Mouse (Mus musculus): ENCODE measurements around the gene Zp1. TPM values are rescaled to one million over a fixed set of nuclear protein-coding genes. Genes with fewer than 3 reads are reported as not detected.

The Zp1 gene
- total RNA-seq, 1 experiment = 0.09 TPM

DNA sequence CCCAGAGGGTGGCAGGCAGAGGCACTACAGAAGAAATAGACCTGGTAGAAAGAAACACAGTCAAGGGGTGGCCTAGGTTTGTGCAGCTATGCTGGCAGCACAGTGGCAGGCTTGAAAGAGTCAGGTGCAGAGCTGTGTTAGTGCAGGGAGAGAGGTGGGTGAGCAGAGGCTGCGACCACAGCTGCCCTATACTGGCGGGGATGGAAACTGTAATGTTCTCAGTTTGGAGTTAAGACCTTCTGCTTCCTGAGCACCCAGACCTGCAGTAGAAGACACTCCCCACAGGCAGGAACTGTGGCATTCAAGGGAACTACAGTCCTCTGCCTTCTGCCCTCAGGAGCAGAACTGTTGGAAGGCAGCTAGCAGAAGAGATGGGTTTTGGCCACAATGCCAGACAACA, 5.6 kb downstream of the Zp1 start:
- no peak for DNase-seq (ENCODE audit: low read depth, low spot score)
- TF ChIP-seq ZNF384 (IDR thresholded peaks at IDR 0.05; ENCODE audit: low read depth, low read length) (no peak), ZC3H11A (IDR thresholded peaks at IDR 0.05; ENCODE audit: borderline replicate concordance, low read depth, low read length) (no peak), CHD2 (IDR thresholded peaks at IDR 0.05; ENCODE audit: low read depth, low read length) (no peak), HCFC1 (IDR thresholded peaks at IDR 0.05; ENCODE audit: borderline replicate concordance, insufficient read depth, low read length) (no peak), MAFK (IDR thresholded peaks at IDR 0.05; ENCODE audit: insufficient read depth, low read depth, low read length) (no peak)
- Histone ChIP-seq H3K9me3 (ENCODE audit: control insufficient read depth, insufficient read depth, low read depth, low read length) (no peaks in the 10 kb centered on the region), H3K4me3 (ENCODE audit: insufficient read depth in 1 of 2, low read depth in 1 of 2, low read length in 2 of 2, poor library complexity in 1 of 2, severe bottlenecking in 1 of 2) (no peak overlapping the region), H3K4me1 (ENCODE audit: control insufficient read depth in 2 of 2, insufficient read depth in 2 of 2, low read length in 2 of 2, poor library complexity in 1 of 2) (peaks cover 3 to 4% of the 10 kb centered on the region in 2 experiments; a peak in 1 of 4 replicates), H3K36me3 (ENCODE audit: control insufficient read depth, insufficient read depth, low read length, poor library complexity, severe bottlenecking) (no peaks in the 10 kb centered on the region), H3K9ac (ENCODE audit: insufficient read depth, low read depth, low read length, poor library complexity, severe bottlenecking) (no peak overlapping the region), H3K27ac (ENCODE audit: insufficient read depth, low read depth, low read length, poor library complexity, severe bottlenecking) (no peak overlapping the region)
- in situ Hi-C loops (cut with MboI; ENCODE audit: low sequenced_read_pairs in 2 of 2, unreplicated experiment in 2 of 2) = no loop called here

DNA sequence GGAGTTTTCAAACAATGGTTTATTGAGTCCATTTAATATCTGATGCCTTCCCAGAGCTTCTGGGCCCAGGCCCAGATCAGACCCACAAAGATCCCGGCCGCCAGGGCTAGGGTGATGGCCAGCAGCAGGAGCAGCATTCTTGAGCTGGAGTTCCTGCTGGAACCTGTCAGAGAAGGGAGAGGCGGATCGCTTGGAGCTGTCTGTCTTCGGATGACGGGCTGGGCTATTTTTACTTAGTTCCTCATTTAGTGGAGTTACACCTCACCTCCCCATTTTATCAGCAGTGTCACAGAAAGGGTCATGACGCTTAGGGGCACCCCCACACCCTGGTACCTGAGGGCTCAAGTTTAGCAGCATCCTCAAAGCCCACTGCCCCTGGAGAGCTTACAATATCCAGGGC, 6.1 kb downstream of the Zp1 start:
- Histone ChIP-seq H3K9ac (ENCODE audit: insufficient read depth, low read depth, low read length, poor library complexity, severe bottlenecking) (no peak overlapping the region), H3K4me1 (ENCODE audit: control insufficient read depth in 2 of 2, insufficient read depth in 2 of 2, low read length in 2 of 2, poor library complexity in 1 of 2) (peaks cover 3 to 4% of the 10 kb centered on the region in 2 experiments; a peak in 1 of 4 replicates), H3K27ac (ENCODE audit: insufficient read depth, low read depth, low read length, poor library complexity, severe bottlenecking) (no peak overlapping the region), H3K36me3 (ENCODE audit: control insufficient read depth, insufficient read depth, low read length, poor library complexity, severe bottlenecking) (no peaks in the 10 kb centered on the region), H3K9me3 (ENCODE audit: control insufficient read depth, insufficient read depth, low read depth, low read length) (no peaks in the 10 kb centered on the region), H3K4me3 (ENCODE audit: insufficient read depth in 1 of 2, low read depth in 1 of 2, low read length in 2 of 2, poor library complexity in 1 of 2, severe bottlenecking in 1 of 2) (no peak overlapping the region)
- DNase-seq (ENCODE audit: low read depth, low spot score) = no peak
- in situ Hi-C loops (cut with MboI; ENCODE audit: low sequenced_read_pairs in 2 of 2, unreplicated experiment in 2 of 2) = no loop called here
- TF ChIP-seq MAFK (IDR thresholded peaks at IDR 0.05; ENCODE audit: insufficient read depth, low read depth, low read length) = no peak
- TF ChIP-seq HCFC1 (IDR thresholded peaks at IDR 0.05; ENCODE audit: borderline replicate concordance, insufficient read depth, low read length) = no peak
- no peak for TF ChIP-seq ZC3H11A (IDR thresholded peaks at IDR 0.05; ENCODE audit: borderline replicate concordance, low read depth, low read length)
- no peak for TF ChIP-seq CHD2 (IDR thresholded peaks at IDR 0.05; ENCODE audit: low read depth, low read length)
- TF ChIP-seq ZNF384 (IDR thresholded peaks at IDR 0.05; ENCODE audit: low read depth, low read length) = no peak

DNA sequence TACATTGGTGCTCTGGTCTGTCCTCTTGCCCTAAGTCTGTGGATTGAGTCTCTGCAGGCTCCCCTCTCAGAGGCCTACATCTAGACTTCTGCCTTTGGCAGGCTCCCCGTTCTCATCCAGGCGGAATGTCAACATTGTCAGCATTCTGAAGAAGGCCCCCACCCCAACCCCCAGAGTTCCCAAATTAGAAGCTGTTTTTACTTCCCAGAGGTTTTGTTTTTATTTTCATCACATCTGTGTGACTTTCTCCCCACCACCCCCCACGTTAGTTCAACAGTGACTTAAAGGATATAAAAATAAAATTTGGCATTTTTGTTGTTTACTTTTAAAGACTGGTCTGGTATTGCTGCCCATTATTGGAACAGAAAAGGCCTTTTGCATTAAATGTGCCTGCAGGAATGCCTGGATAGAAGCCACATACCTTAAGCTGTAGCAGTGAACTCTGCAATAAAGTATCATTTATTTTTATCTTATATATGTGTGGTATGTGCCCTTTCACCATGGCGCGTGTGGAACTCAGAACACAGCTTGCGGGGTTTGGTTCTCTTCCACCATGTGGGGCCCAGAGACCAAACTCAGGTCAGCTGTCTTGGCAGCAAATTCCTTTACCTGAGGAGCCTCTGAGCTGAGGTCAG, 11.2 kb downstream of the Zp1 start:
- in situ Hi-C loops (cut with MboI; ENCODE audit: low sequenced_read_pairs in 2 of 2, unreplicated experiment in 2 of 2) = no loop called here
- no peak for TF ChIP-seq MAFK (IDR thresholded peaks at IDR 0.05; ENCODE audit: insufficient read depth, low read depth, low read length)
- no peak for TF ChIP-seq ZC3H11A (IDR thresholded peaks at IDR 0.05; ENCODE audit: borderline replicate concordance, low read depth, low read length)
- no peak for TF ChIP-seq CHD2 (IDR thresholded peaks at IDR 0.05; ENCODE audit: low read depth, low read length)
- TF ChIP-seq ZNF384 (IDR thresholded peaks at IDR 0.05; ENCODE audit: low read depth, low read length) = no peak
- TF ChIP-seq HCFC1 (IDR thresholded peaks at IDR 0.05; ENCODE audit: borderline replicate concordance, insufficient read depth, low read length) = no peak
- Histone ChIP-seq H3K36me3 (ENCODE audit: control insufficient read depth, insufficient read depth, low read length, poor library complexity, severe bottlenecking) (peaks cover 26% of the 10 kb centered on the region), H3K4me1 (ENCODE audit: control insufficient read depth in 2 of 2, insufficient read depth in 2 of 2, low read length in 2 of 2, poor library complexity in 1 of 2) (no peaks in the 10 kb centered on the region), H3K9me3 (ENCODE audit: control insufficient read depth, insufficient read depth, low read depth, low read length) (no peaks in the 10 kb centered on the region), H3K4me3 (ENCODE audit: insufficient read depth in 1 of 2, low read depth in 1 of 2, low read length in 2 of 2, poor library complexity in 1 of 2, severe bottlenecking in 1 of 2) (no peak overlapping the region), H3K9ac (ENCODE audit: insufficient read depth, low read depth, low read length, poor library complexity, severe bottlenecking) (no peak overlapping the region), H3K27ac (ENCODE audit: insufficient read depth, low read depth, low read length, poor library complexity, severe bottlenecking) (no peak overlapping the region)
- DNase-seq (ENCODE audit: low read depth, low spot score) = no peak

DNA sequence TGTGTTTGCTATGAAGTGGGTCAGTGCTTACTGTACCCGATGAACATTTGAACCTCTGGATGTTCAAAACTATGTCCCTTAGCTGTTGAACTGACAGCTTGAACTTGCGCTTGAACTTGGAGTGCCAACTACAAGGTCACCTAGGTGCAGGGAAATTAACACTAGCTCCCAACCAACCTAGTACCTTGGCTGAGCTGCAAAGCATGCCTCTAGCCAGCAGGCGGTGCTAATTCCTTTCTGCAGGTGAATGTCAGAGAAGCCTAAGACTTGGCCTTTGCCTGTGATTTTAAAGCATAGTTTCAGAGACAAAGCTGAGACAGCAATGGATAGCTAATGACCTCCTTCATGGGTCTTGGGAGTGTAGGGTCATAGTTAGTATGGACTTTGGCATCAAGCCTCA, 12.5 kb downstream of the Zp1 start:
- no peak overlapping the region for H3K27ac ChIP-seq (ENCODE audit: insufficient read depth, low read depth, low read length, poor library complexity, severe bottlenecking)
- H3K4me3 ChIP-seq (ENCODE audit: insufficient read depth in 1 of 2, low read depth in 1 of 2, low read length in 2 of 2, poor library complexity in 1 of 2, severe bottlenecking in 1 of 2) = no peak overlapping the region
- no peak overlapping the region for H3K9ac ChIP-seq (ENCODE audit: insufficient read depth, low read depth, low read length, poor library complexity, severe bottlenecking)
- H3K4me1 ChIP-seq (ENCODE audit: control insufficient read depth in 2 of 2, insufficient read depth in 2 of 2, low read length in 2 of 2, poor library complexity in 1 of 2) = no peaks in the 10 kb centered on the region
- peaks cover 37% of the 10 kb centered on the region for H3K36me3 ChIP-seq (ENCODE audit: control insufficient read depth, insufficient read depth, low read length, poor library complexity, severe bottlenecking)
- TF ChIP-seq ZNF384 (IDR thresholded peaks at IDR 0.05; ENCODE audit: low read depth, low read length) = no peak
- TF ChIP-seq MAFK (IDR thresholded peaks at IDR 0.05; ENCODE audit: insufficient read depth, low read depth, low read length) = no peak
- no peak for TF ChIP-seq HCFC1 (IDR thresholded peaks at IDR 0.05; ENCODE audit: borderline replicate concordance, insufficient read depth, low read length)
- 0 out of 2 replicates have a peak, but pooled peaks have one; percentile 11 for TF ChIP-seq ZC3H11A (IDR thresholded peaks at IDR 0.05; ENCODE audit: borderline replicate concordance, low read depth, low read length)
- in situ Hi-C loops (cut with MboI; ENCODE audit: low sequenced_read_pairs in 2 of 2, unreplicated experiment in 2 of 2) = no loop called here
- peak; percentile 39 for DNase-seq (ENCODE audit: low read depth, low spot score)
- no peaks in the 10 kb centered on the region for H3K9me3 ChIP-seq (ENCODE audit: control insufficient read depth, insufficient read depth, low read depth, low read length)

DNA sequence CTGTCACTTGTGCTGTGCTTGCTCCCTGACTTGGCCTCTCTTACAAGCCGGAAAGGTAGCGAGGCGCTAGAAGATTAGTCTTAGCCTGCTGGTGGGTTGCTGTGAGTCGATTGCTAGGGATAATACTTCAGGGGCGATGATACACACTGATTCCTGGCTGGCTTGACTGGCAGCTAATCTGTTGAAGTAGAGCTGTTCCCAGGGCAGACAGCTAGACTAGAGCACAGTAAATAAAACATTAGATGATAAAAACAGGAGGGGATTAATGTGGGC, 14.8 kb downstream of the Zp1 start:
- Histone ChIP-seq H3K36me3 (ENCODE audit: control insufficient read depth, insufficient read depth, low read length, poor library complexity, severe bottlenecking) (peaks cover 55% of the 10 kb centered on the region), H3K4me1 (ENCODE audit: control insufficient read depth in 2 of 2, insufficient read depth in 2 of 2, low read length in 2 of 2, poor library complexity in 1 of 2) (no peaks in the 10 kb centered on the region), H3K9me3 (ENCODE audit: control insufficient read depth, insufficient read depth, low read depth, low read length) (no peaks in the 10 kb centered on the region), H3K9ac (ENCODE audit: insufficient read depth, low read depth, low read length, poor library complexity, severe bottlenecking) (no peak overlapping the region), H3K4me3 (ENCODE audit: insufficient read depth in 1 of 2, low read depth in 1 of 2, low read length in 2 of 2, poor library complexity in 1 of 2, severe bottlenecking in 1 of 2) (no peak overlapping the region), H3K27ac (ENCODE audit: insufficient read depth, low read depth, low read length, poor library complexity, severe bottlenecking) (no peak overlapping the region)
- no peak for DNase-seq (ENCODE audit: low read depth, low spot score)
- TF ChIP-seq ZNF384 (IDR thresholded peaks at IDR 0.05; ENCODE audit: low read depth, low read length) (no peak), CHD2 (IDR thresholded peaks at IDR 0.05; ENCODE audit: low read depth, low read length) (no peak), ZC3H11A (IDR thresholded peaks at IDR 0.05; ENCODE audit: borderline replicate concordance, low read depth, low read length) (no peak), HCFC1 (IDR thresholded peaks at IDR 0.05; ENCODE audit: borderline replicate concordance, insufficient read depth, low read length) (no peak), MAFK (IDR thresholded peaks at IDR 0.05; ENCODE audit: insufficient read depth, low read depth, low read length) (no peak)
- in situ Hi-C loops (cut with MboI; ENCODE audit: low sequenced_read_pairs in 2 of 2, unreplicated experiment in 2 of 2) = no loop called here

All from ES-E14 (cell line).